Mouse (Mus musculus): ENCODE results near the gene Cldn10. TPM values are rescaled to one million over a fixed set of nuclear protein-coding genes. Genes with fewer than 3 reads are reported as not detected.
"Not testable (repeated sequence)": the region's sequence is repeated elsewhere in the genome, so short reads cannot be mapped to it uniquely, and the experiment has no call there.

Cldn10 gene
- 36.5 and 40.1 TPM in 2 replicates for polyA plus RNA-seq (2012; rRNA removed)

GRCm38 (mm10) chr14:118787621-118788020 is at the start of gene Cldn10:
Gene Cldn10 (plus strand): TSS chr14:118787908.
- DNase-seq (ENCODE audit: low read depth), result no peak

DNA sequence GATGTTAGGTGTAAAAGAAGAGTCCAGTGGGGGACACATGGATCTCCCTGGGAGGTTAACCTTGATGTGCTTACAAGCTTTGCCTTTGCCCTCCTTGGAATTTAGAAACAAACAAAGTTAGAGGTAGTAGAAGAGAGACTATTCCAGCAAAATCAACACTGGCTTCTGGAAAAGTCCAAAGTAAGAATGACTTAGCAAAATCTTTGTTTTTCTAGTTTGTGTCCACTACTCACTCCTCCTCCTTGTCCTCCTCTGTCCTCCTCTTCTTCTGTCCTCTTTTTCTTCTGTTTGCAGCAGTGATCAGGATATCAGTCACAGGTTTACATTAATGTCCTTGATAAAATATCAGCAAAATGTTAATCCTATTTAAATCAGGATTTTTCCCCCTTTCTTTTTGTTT is 45.9 kb upstream of the Cldn10 start:
- DNase-seq (ENCODE audit: low read depth), result no peak

DNA sequence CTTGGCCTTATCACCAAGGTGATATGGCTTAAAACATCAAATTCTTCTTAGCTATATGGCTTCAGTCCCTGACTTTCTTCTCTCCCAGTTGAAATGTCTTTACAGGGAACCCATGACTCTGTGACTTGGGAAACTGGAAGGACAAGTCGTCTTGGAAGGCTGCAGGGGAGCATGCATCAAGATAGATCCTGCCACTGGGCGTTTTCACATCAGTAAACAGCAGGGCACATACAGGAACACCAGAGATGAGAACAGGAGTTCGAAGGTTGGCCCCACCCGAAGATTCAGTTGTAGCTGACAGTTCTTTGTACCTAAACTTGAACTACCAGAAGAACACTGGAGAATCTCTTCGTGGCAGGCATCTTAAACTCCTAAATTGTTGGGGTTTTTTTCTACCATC is 44.8 kb upstream of the Cldn10 start:
- no peak for DNase-seq (ENCODE audit: low read depth)

GRCm38 (mm10) chr14:118749068-118749467 is 38.6 kb upstream of the Cldn10 start:
- DNase-seq (ENCODE audit: low read depth), result no peak

GRCm38 (mm10) chr14:118749715-118750114 is 38.0 kb upstream of the Cldn10 start:
- DNase-seq (ENCODE audit: low read depth), result no peak

- no peak for DNase-seq (ENCODE audit: low read depth)
Observed at GRCm38 (mm10) chr14:118750505-118751192, 37.1 kb upstream of the Cldn10 start.

GRCm38 (mm10) chr14:118751193-118751753 is 36.4 kb upstream of the Cldn10 start:
- no peak for DNase-seq (ENCODE audit: low read depth)

GRCm38 (mm10) chr14:118756015-118756414 is 31.7 kb upstream of the Cldn10 start:
- DNase-seq (ENCODE audit: low read depth), result no peak

- no peak for DNase-seq (ENCODE audit: low read depth)
Observed at GRCm38 (mm10) chr14:118756566-118756965, 31.1 kb upstream of the Cldn10 start.

DNA sequence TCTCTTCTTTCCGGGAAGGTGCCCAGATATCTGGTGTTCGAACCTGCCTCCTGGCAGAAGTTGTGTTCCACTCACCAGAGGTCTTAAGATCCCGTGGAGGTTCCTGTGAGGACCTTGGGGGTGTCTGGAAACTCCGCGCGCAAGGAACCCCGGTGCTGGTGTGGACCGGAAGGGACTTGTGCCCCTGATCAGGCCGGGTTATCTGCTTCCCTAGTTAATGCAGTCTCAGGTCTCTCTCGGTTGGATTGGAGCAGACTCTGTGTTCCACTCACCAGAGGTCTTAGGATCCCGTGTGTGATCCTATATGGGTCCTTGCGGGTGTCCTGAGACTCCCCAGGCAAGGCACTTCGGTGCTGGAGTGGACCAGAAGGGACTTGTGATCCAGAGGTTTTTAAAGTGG is 24.3 kb upstream of the Cldn10 start:
- not testable (repeated sequence) for DNase-seq (ENCODE audit: low read depth)

- no peak for DNase-seq (ENCODE audit: low read depth)
Observed at GRCm38 (mm10) chr14:118763917-118764495, 23.7 kb upstream of the Cldn10 start.

DNA sequence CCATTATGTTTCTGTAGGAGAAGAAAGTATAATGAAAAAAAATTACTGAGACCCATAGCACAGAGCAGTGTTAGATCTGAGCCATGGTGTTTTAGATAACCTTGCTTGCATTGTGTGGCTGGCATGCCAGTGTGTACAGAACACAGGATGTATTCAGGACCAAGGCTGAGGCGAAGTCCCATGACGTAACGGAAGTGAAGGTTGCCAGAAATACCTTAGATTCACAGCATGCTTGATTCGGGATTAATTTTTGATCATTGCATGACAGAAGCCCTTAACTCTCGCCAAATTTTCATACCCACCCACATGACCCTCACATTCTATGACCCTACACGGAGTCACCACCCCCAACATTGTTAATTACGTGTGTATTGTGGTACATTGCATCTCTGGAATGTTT is 22.4 kb upstream of the Cldn10 start:
- DNase-seq (ENCODE audit: low read depth), result no peak

- DNase-seq (ENCODE audit: low read depth), result no peak
Observed at GRCm38 (mm10) chr14:118765951-118766350, 21.8 kb upstream of the Cldn10 start.

GRCm38 (mm10) chr14:118766368-118766767 is 21.3 kb upstream of the Cldn10 start:
- DNase-seq (ENCODE audit: low read depth), result no peak

DNA sequence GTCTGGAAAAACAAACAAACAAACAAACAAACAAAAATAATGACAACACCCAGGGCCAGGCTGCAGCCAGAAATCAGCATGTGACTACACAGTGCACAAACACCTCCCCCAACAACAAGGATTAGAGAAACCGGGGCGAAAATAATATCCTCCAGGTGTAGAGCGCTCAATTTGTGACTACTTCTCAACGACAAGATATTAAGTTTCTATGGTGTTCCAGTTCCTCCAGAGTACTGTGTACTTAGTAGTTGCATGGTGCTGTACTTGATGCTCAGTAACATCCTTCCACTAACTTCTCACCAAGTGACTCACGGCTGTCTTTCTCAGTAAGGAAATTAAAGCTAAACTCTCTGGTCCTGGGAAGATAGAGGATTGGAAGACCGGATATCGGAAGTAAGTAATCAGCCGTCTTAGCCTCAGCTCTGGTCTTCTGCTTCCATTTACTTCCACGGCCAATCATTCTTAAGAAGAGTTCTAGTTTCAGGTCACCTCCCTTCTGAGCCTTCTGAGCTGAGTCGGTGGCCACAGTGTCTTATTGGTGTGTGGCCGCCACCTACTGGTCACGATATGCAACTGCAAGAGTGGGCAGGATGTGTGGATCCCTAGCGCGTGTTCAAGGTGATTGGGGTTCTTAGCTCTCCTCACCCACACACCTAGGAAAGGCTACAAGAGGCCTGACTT is 19.9 kb upstream of the Cldn10 start:
- DNase-seq (ENCODE audit: low read depth), result no peak

- DNase-seq (ENCODE audit: low read depth), result no peak
Observed at GRCm38 (mm10) chr14:118768354-118768713, 19.4 kb upstream of the Cldn10 start.

DNA sequence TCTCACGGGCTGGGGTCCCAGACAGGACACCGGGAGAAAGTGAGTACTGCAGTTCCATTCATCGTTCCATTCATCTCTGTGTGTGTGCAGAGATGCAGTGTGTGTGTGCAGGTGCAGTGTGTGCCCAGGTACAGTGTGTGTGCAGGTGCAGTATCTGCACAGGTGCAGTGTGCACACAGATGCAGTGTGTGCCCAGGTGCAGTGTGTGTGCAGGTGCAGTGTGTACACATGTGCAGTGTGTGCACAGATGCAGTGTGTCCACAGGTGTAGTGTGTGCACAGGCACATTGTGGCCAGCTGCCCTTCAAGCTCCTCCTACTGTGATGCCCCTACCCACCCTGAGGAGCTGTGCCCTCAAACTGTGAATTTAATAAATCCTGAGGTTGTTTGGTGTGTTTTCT is 14.0 kb upstream of the Cldn10 start:
- DNase-seq (ENCODE audit: low read depth), result no peak

GRCm38 (mm10) chr14:118774507-118775428 is 12.9 kb upstream of the Cldn10 start:
- no peak for DNase-seq (ENCODE audit: low read depth)

DNA sequence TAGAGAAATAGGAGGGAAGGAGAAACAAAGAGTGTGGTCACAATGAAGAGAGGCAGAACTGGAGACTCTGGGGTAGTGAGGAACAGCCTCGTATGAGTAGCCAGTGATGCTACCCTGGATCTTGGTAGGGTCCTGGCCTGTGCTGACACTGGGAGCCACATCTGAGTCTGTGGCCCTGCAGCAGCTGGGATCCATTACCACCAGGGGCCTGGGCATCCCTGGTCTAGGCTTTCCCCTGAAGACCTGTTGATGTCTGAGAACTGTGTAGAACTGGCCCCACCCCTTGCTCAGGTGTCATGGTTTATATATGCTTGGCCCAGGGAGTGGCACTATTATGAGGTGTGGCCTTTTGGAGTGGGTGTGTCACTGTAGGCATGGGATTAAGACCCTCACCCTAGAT is 12.2 kb upstream of the Cldn10 start:
- DNase-seq (ENCODE audit: low read depth), result no peak

DNA sequence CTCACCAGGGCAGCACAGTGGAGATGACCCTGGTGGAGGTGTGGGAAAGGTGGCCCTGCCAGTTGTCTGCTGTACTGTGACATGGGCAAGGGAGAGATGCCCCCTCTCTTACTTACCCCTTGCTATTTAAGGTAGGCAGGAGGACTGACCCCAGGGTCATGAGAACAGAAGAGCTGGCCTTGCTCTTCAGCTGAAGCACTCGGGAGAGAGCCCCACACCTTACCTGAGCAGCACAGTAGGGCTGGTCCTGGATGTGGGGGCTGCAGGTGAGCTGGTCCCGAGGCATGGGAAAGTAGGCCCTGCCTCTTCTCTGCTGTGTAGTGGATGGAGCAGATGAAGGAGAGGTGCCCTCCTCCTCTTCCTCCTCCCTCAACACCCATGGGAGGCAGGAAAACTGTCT is 11.3 kb upstream of the Cldn10 start:
- DNase-seq (ENCODE audit: low read depth), result no peak

DNA sequence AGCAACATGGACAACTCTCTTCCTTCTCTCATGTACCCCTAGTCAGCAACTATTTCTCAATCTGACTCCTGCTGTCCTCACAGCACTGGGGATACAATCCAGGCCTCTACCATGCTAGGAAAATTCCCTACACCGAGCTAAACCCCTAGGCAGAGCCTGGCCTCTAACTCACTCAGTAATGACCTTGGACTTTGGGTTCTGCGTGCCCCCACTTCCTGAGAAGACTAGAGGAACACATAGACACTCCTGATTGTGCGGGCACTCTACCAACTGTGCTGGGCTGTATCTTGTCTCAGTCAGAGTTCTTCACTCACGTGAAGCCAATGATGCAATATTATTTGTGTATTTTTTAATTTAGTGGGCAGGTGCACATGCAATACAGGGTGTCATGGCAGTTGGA is 10.2 kb upstream of the Cldn10 start:
- no peak for DNase-seq (ENCODE audit: low read depth)

- no peak for DNase-seq (ENCODE audit: low read depth)
Observed at GRCm38 (mm10) chr14:118781601-118782000, 6.1 kb upstream of the Cldn10 start.
